In genomic region chr4:43045285-43045658, GRCm38 (mm10) we compare ENCODE assay signal across 8 mouse cellular contexts. TPM values are rescaled to one million over a fixed set of nuclear protein-coding genes. Genes with fewer than 3 reads are reported as not detected.
DNase-seq lines count a peak whose midpoint lies in the region; ATAC-seq and TF ChIP-seq lines count a peak whose summit lies in the region.

No protein-coding gene starts in this region.

- peak overlapping the region; percentile 73; the same call in 1 of the 2 replicates for H3K27ac ChIP-seq in heart, embryonic 12.5 days (ENCODE audit: poor library complexity, severe bottlenecking)
- peak overlapping the region; percentile 33; the same call in 1 of the 2 replicates for H3K27ac ChIP-seq in ES-E14 (ENCODE audit: insufficient read depth, low read depth, low read length, poor library complexity, severe bottlenecking)
- peak overlapping the region; percentile 79 for H3K27ac ChIP-seq in heart, postnatal 0 days (ENCODE audit: low read depth)

- no peaks in the 10 kb centered on the region for H3K9me3 ChIP-seq in heart, embryonic 12.5 days (replicated peaks)
- no peaks in the 10 kb centered on the region for H3K9me3 ChIP-seq in ES-E14 (ENCODE audit: control insufficient read depth, insufficient read depth, low read depth, low read length)
- H3K9me3 ChIP-seq in heart, postnatal 0 days (replicated peaks; ENCODE audit: control insufficient read depth, low read length): no peaks in the 10 kb centered on the region

- no peak for DNase-seq in heart, adult 9 months (ENCODE audit: low spot score in 2 of 2)
- DNase-seq in ES-E14 (ENCODE audit: low read depth, low spot score): no peak
- no peak for DNase-seq in heart, postnatal 0 days (ENCODE audit: low spot score)
- DNase-seq in lung, postnatal 14 days: peak; percentile 35
- no peak for DNase-seq in adrenal gland, postnatal 25 days
- DNase-seq in gastrocnemius, adult 18-20 months (ENCODE audit: low spot score): no peak
- no peak for DNase-seq in gastrocnemius, postnatal 25 days

- peaks cover 40% of the 10 kb centered on the region for H3K4me1 ChIP-seq in heart, embryonic 12.5 days (replicated peaks)
- peaks cover 9 to 13% of the 10 kb centered on the region in 2 experiments for H3K4me1 ChIP-seq in ES-E14 (ENCODE audit: control insufficient read depth in 2 of 2, insufficient read depth in 2 of 2, low read length in 2 of 2, poor library complexity in 1 of 2)
- H3K4me1 ChIP-seq in heart, postnatal 0 days (ENCODE audit: control insufficient read depth, insufficient read depth): peaks cover 14% of the 10 kb centered on the region

- H3K4me3 ChIP-seq in heart, embryonic 12.5 days: peak overlapping the region; percentile 69
- H3K4me3 ChIP-seq in ES-E14 (ENCODE audit: insufficient read depth in 1 of 2, low read depth in 1 of 2, low read length in 2 of 2, poor library complexity in 1 of 2, severe bottlenecking in 1 of 2): peak overlapping the region; percentile 62 to 72
- H3K4me3 ChIP-seq in heart, postnatal 0 days (ENCODE audit: low read depth, low read length): peak overlapping the region; percentile 46

- ATAC-seq in heart, embryonic 12.5 days (ENCODE audit: insufficient number of reproducible peaks, low FRiP score): no peak
- no peak for ATAC-seq in heart, postnatal 0 days (ENCODE audit: insufficient read depth, low read depth)

- H3K4me2 ChIP-seq in heart, embryonic 12.5 days: peak overlapping the region; percentile 73
- H3K4me2 ChIP-seq in heart, postnatal 0 days (ENCODE audit: low read depth, low read length): peak overlapping the region; percentile 94

- H3K27me3 ChIP-seq in heart, embryonic 12.5 days (replicated peaks): no peaks in the 10 kb centered on the region
- no peaks in the 10 kb centered on the region for H3K27me3 ChIP-seq in heart, postnatal 0 days (ENCODE audit: control insufficient read depth, insufficient read depth, low read length)

- 8% methylated on average over 13 of the region's 13 CpGs for WGBS in heart, embryonic 12.5 days
- 7% methylated on average over 13 of the region's 13 CpGs for WGBS in heart, postnatal 0 days

- TF ChIP-seq EP300 in heart, postnatal 0 days (IDR thresholded peaks at IDR 0.05; ENCODE audit: low read depth): no peak

- peak overlapping the region; percentile 67 for H3K9ac ChIP-seq in heart, embryonic 12.5 days
- H3K9ac ChIP-seq in ES-E14 (ENCODE audit: insufficient read depth, low read depth, low read length, poor library complexity, severe bottlenecking): peak overlapping the region; percentile 35; the same call in 1 of the 2 replicates
- H3K9ac ChIP-seq in heart, postnatal 0 days (replicated peaks; ENCODE audit: low read depth, low read length): peak overlapping the region; percentile 51

- H3K36me3 ChIP-seq in heart, embryonic 12.5 days: no peaks in the 10 kb centered on the region
- no peaks in the 10 kb centered on the region for H3K36me3 ChIP-seq in ES-E14 (ENCODE audit: control insufficient read depth, insufficient read depth, low read length, poor library complexity, severe bottlenecking)
- H3K36me3 ChIP-seq in heart, postnatal 0 days (replicated peaks; ENCODE audit: control insufficient read depth, insufficient read depth, low read length): no peaks in the 10 kb centered on the region

- in situ Hi-C loops in ES-E14 (cut with MboI; ENCODE audit: low sequenced_read_pairs in 2 of 2, unreplicated experiment in 2 of 2): no loop called here

- TF ChIP-seq CTCF in heart, postnatal 0 days (IDR thresholded peaks at IDR 0.05; ENCODE audit: low read depth): no peak

TF ChIP-seq in ES-E14, 5 proteins besides CTCF, POLR2A, EP300 and RAD21:
- TF ChIP-seq CHD2 (IDR thresholded peaks at IDR 0.05; ENCODE audit: low read depth, low read length) (no peak), MAFK (IDR thresholded peaks at IDR 0.05; ENCODE audit: insufficient read depth, low read depth, low read length) (no peak), ZC3H11A (IDR thresholded peaks at IDR 0.05; ENCODE audit: borderline replicate concordance, low read depth, low read length) (no peak), ZNF384 (IDR thresholded peaks at IDR 0.05; ENCODE audit: low read depth, low read length) (no peak), HCFC1 (IDR thresholded peaks at IDR 0.05; ENCODE audit: borderline replicate concordance, insufficient read depth, low read length) (no peak)

RNA-seq across cellular contexts. Expression of gene Fam214b, which starts 0.7 kb away (rescaled TPM):
- polyA plus RNA-seq in heart, embryonic 12.5 days (2016; fragmentation: Nextera tagmentation; extraction: Ambion mirVana): 17.4 and 19.3 TPM in 2 replicates
- total RNA-seq in ES-E14 (2012; rRNA removed): 8.2 and 11.9 TPM in 2 replicates
- 15.9 and 27.1 TPM in 2 replicates for total RNA-seq in heart, postnatal 0 days (2014; rRNA removed; ENCODE audit: low replicate concordance)
- polyA plus RNA-seq in heart, postnatal 0 days (2015; fragmentation: Nextera tagmentation; extraction: Ambion mirVana): 12.8 and 13.4 TPM in 2 replicates
- total RNA-seq in adrenal gland, postnatal 25 days (2021): 58.7 and 63.6 TPM in 2 replicates
- 10 to 100 TPM; 27.6 to 28.1 TPM for total RNA-seq in gastrocnemius, adult 18-20 months (2021)
- 10 to 100 TPM; 18.7 to 33.5 TPM for total RNA-seq in gastrocnemius, postnatal 25 days (2021)

RNA-seq across cellular contexts. Expression of gene Unc13b, which starts 13.5 kb away (rescaled TPM):
- 15.1 and 15.8 TPM in 2 replicates for polyA plus RNA-seq in heart, embryonic 12.5 days (2016; fragmentation: Nextera tagmentation; extraction: Ambion mirVana)
- 13.3 and 19.6 TPM in 2 replicates for total RNA-seq in ES-E14 (2012; rRNA removed)
- 45.7 and 51.8 TPM in 2 replicates for total RNA-seq in heart, postnatal 0 days (2014; rRNA removed; ENCODE audit: low replicate concordance)
- polyA plus RNA-seq in heart, postnatal 0 days (2015; fragmentation: Nextera tagmentation; extraction: Ambion mirVana): 5.1 and 5.4 TPM in 2 replicates
- total RNA-seq in adrenal gland, postnatal 25 days (2021): 12.4 and 13.2 TPM in 2 replicates
- 1 to 10 TPM; 1.2 to 1.9 TPM for total RNA-seq in gastrocnemius, adult 18-20 months (2021)
- total RNA-seq in gastrocnemius, postnatal 25 days (2021): 1 to 10 TPM; 2.9 to 3.0 TPM

RNA-seq across cellular contexts. Expression of gene Stoml2, which starts 13.8 kb away (rescaled TPM):
- polyA plus RNA-seq in heart, embryonic 12.5 days (2016; fragmentation: Nextera tagmentation; extraction: Ambion mirVana): 208 and 219 TPM in 2 replicates
- 245 and 279 TPM in 2 replicates for total RNA-seq in ES-E14 (2012; rRNA removed)
- 77.9 and 130 TPM in 2 replicates for total RNA-seq in heart, postnatal 0 days (2014; rRNA removed; ENCODE audit: low replicate concordance)
- 171 and 174 TPM in 2 replicates for polyA plus RNA-seq in heart, postnatal 0 days (2015; fragmentation: Nextera tagmentation; extraction: Ambion mirVana)
- 227 and 270 TPM in 2 replicates for total RNA-seq in adrenal gland, postnatal 25 days (2021)
- 100 to 1,000 TPM in 1 of 2 experiments, 10 to 100 TPM in 1; 88.9 to 105 TPM for total RNA-seq in gastrocnemius, adult 18-20 months (2021)
- 10 to 100 TPM; 88.2 to 98.5 TPM for total RNA-seq in gastrocnemius, postnatal 25 days (2021)

RNA-seq across cellular contexts. Expression of gene Pigo, which starts 19.7 kb away (rescaled TPM):
- polyA plus RNA-seq in heart, embryonic 12.5 days (2016; fragmentation: Nextera tagmentation; extraction: Ambion mirVana): 15.8 and 18.7 TPM in 2 replicates
- total RNA-seq in ES-E14 (2012; rRNA removed): 40.9 and 59.1 TPM in 2 replicates
- total RNA-seq in heart, postnatal 0 days (2014; rRNA removed; ENCODE audit: low replicate concordance): 11.3 and 25.2 TPM in 2 replicates
- polyA plus RNA-seq in heart, postnatal 0 days (2015; fragmentation: Nextera tagmentation; extraction: Ambion mirVana): 11.4 and 12.5 TPM in 2 replicates
- 26.1 and 27.5 TPM in 2 replicates for total RNA-seq in adrenal gland, postnatal 25 days (2021)
- total RNA-seq in gastrocnemius, adult 18-20 months (2021): 1 to 10 TPM; 6.2 to 7.7 TPM
- 1 to 10 TPM; 6.7 to 7.5 TPM for total RNA-seq in gastrocnemius, postnatal 25 days (2021)

RNA-seq across cellular contexts. Expression of gene Fancg, which starts 35.0 kb away (rescaled TPM):
- polyA plus RNA-seq in heart, embryonic 12.5 days (2016; fragmentation: Nextera tagmentation; extraction: Ambion mirVana): 12.2 and 12.9 TPM in 2 replicates
- total RNA-seq in ES-E14 (2012; rRNA removed): 13.0 and 16.9 TPM in 2 replicates
- 4.5 and 4.9 TPM in 2 replicates for total RNA-seq in heart, postnatal 0 days (2014; rRNA removed; ENCODE audit: low replicate concordance)
- 4.6 and 4.9 TPM in 2 replicates for polyA plus RNA-seq in heart, postnatal 0 days (2015; fragmentation: Nextera tagmentation; extraction: Ambion mirVana)
- total RNA-seq in adrenal gland, postnatal 25 days (2021): 15.7 and 20.9 TPM in 2 replicates
- 1 to 10 TPM; 1.4 to 1.8 TPM for total RNA-seq in gastrocnemius, adult 18-20 months (2021)
- total RNA-seq in gastrocnemius, postnatal 25 days (2021): 1 to 10 TPM; 1.0 to 2.4 TPM
